ENCODE assay signal across 8 mouse cellular contexts in genomic region chr1:38185517-38186226, GRCm38 (mm10). TPM values are rescaled to one million over a fixed set of nuclear protein-coding genes. Genes with fewer than 3 reads are reported as not detected.
DNase-seq lines count a peak whose midpoint lies in the region; ATAC-seq and TF ChIP-seq lines count a peak whose summit lies in the region.

No protein-coding gene starts in this region.

- H3K79me2 ChIP-seq in liver, adult 2 months (ENCODE audit: control insufficient read depth, insufficient read depth, low read length), result no peaks in the 10 kb centered on the region

- H3K27me3 ChIP-seq in heart, embryonic 11.5 days (ENCODE audit: control insufficient read depth, insufficient read depth, low read length), result no peaks in the 10 kb centered on the region
- H3K27me3 ChIP-seq in kidney, embryonic 15.5 days, result no peaks in the 10 kb centered on the region
- no peaks in the 10 kb centered on the region for H3K27me3 ChIP-seq in liver, adult 2 months (ENCODE audit: control insufficient read depth, insufficient read depth, low read length)
- H3K27me3 ChIP-seq in neural tube, embryonic 11.5 days (ENCODE audit: control insufficient read depth, insufficient read depth, low read length), result no peaks in the 10 kb centered on the region
- H3K27me3 ChIP-seq in stomach, embryonic 15.5 days (replicated peaks), result no peaks in the 10 kb centered on the region

- H3K36me3 ChIP-seq in heart, embryonic 11.5 days (ENCODE audit: control insufficient read depth, insufficient read depth, low read length), result no peaks in the 10 kb centered on the region
- peaks cover 36% of the 10 kb centered on the region for H3K36me3 ChIP-seq in kidney, embryonic 15.5 days
- no peaks in the 10 kb centered on the region for H3K36me3 ChIP-seq in liver, adult 2 months (ENCODE audit: control insufficient read depth, insufficient read depth, low read length)
- no peaks in the 10 kb centered on the region; the same call in 1 of the 2 replicates for H3K36me3 ChIP-seq in neural tube, embryonic 11.5 days (ENCODE audit: control insufficient read depth, insufficient read depth, low read length)
- H3K36me3 ChIP-seq in stomach, embryonic 15.5 days, result no peaks in the 10 kb centered on the region

- no peak for ATAC-seq in heart, embryonic 11.5 days (replicated peaks; ENCODE audit: insufficient number of reproducible peaks, low FRiP score, low TSS enrichment)
- ATAC-seq in common myeloid progenitor, adult 5-6 weeks (replicated peaks; ENCODE audit: low read depth, poor library complexity, severe bottlenecking), result peak; percentile 90
- peak; percentile 74 for ATAC-seq in kidney, embryonic 15.5 days (replicated peaks; ENCODE audit: low FRiP score)
- ATAC-seq in neural tube, embryonic 11.5 days (ENCODE audit: insufficient read depth, low FRiP score, low TSS enrichment), result no peak
- 0 out of 2 replicates have a peak, but pooled peaks have one; percentile 53 for ATAC-seq in stomach, embryonic 15.5 days (ENCODE audit: insufficient read depth, low FRiP score, low read depth)

- intact Hi-C loops in gastrocnemius, postnatal 14 days (cut with DNase I; ENCODE audit: low total_unique reads), result loop anchor here (5.0 to 10.0 kb wide), 3 partner anchors 209 to 602 kb away; no protein-coding TSS in a partner anchor

- H3K9ac ChIP-seq in heart, embryonic 11.5 days (ENCODE audit: low read depth, low read length), result no peak overlapping the region
- H3K9ac ChIP-seq in kidney, embryonic 15.5 days, result no peak overlapping the region
- H3K9ac ChIP-seq in liver, adult 2 months (ENCODE audit: low read depth, low read length), result no peak overlapping the region
- H3K9ac ChIP-seq in neural tube, embryonic 11.5 days (ENCODE audit: low read length), result no peak overlapping the region
- no peak overlapping the region for H3K9ac ChIP-seq in stomach, embryonic 15.5 days

- no peak overlapping the region for H3K4me2 ChIP-seq in heart, embryonic 11.5 days
- no peak overlapping the region for H3K4me2 ChIP-seq in kidney, embryonic 15.5 days
- H3K4me2 ChIP-seq in neural tube, embryonic 11.5 days (ENCODE audit: low read depth), result no peak overlapping the region
- H3K4me2 ChIP-seq in stomach, embryonic 15.5 days, result no peak overlapping the region

- TF ChIP-seq POLR2A in liver, adult 2 months (IDR thresholded peaks at IDR 0.05; ENCODE audit: extremely low read depth, insufficient read depth, low read length), result no peak

- DNase-seq in heart, adult 8-10 months (ENCODE audit: low spot score), result peak; percentile 73
- peak; percentile 78 for DNase-seq in gastrocnemius, postnatal 14 days
- DNase-seq in liver, adult 2 months (ENCODE audit: extremely low read depth, low read depth, low spot score), result peak; percentile 49
- DNase-seq in neural tube, embryonic 11.5 days (ENCODE audit: low spot score), result peak; percentile 86

- H3K27ac ChIP-seq in heart, embryonic 11.5 days (ENCODE audit: low read depth, low read length), result no peak overlapping the region
- H3K27ac ChIP-seq in kidney, embryonic 15.5 days, result no peak overlapping the region
- H3K27ac ChIP-seq in liver, adult 2 months (replicated peaks; ENCODE audit: insufficient read depth, low read depth, low read length), result no peak overlapping the region
- H3K27ac ChIP-seq in neural tube, embryonic 11.5 days (ENCODE audit: low read depth, low read length), result no peak overlapping the region
- no peak overlapping the region for H3K27ac ChIP-seq in stomach, embryonic 15.5 days

- H3K4me1 ChIP-seq in heart, embryonic 11.5 days (ENCODE audit: control insufficient read depth, insufficient read depth, low read length), result no peaks in the 10 kb centered on the region
- 0 out of 2 replicates have a peak, but pooled peaks cover 3% of the 10 kb centered on the region for H3K4me1 ChIP-seq in kidney, embryonic 15.5 days
- H3K4me1 ChIP-seq in liver, adult 2 months (ENCODE audit: control insufficient read depth, insufficient read depth, low read length), result no peaks in the 10 kb centered on the region
- no peaks in the 10 kb centered on the region for H3K4me1 ChIP-seq in neural tube, embryonic 11.5 days (ENCODE audit: control insufficient read depth, insufficient read depth, low read length)
- no peaks in the 10 kb centered on the region for H3K4me1 ChIP-seq in stomach, embryonic 15.5 days

- H3K9me3 ChIP-seq in heart, embryonic 11.5 days (replicated peaks; ENCODE audit: control insufficient read depth, low read length), result no peaks in the 10 kb centered on the region
- no peaks in the 10 kb centered on the region for H3K9me3 ChIP-seq in kidney, embryonic 15.5 days (replicated peaks)
- no peaks in the 10 kb centered on the region for H3K9me3 ChIP-seq in neural tube, embryonic 11.5 days (ENCODE audit: control insufficient read depth, low read length)
- no peaks in the 10 kb centered on the region for H3K9me3 ChIP-seq in stomach, embryonic 15.5 days

- H3K4me3 ChIP-seq in heart, embryonic 11.5 days (ENCODE audit: low read depth, low read length), result no peak overlapping the region
- H3K4me3 ChIP-seq in kidney, embryonic 15.5 days (replicated peaks), result no peak overlapping the region
- H3K4me3 ChIP-seq in liver, adult 2 months (ENCODE audit: insufficient read depth, low read depth, low read length), result no peak overlapping the region
- no peak overlapping the region for H3K4me3 ChIP-seq in neural tube, embryonic 11.5 days (ENCODE audit: low read depth, low read length)
- no peak overlapping the region for H3K4me3 ChIP-seq in stomach, embryonic 15.5 days (replicated peaks)

- WGBS in heart, embryonic 11.5 days (ENCODE audit: insufficient replicate concordance), result 44% methylated on average over 17 of the region's 17 CpGs
- 35% methylated on average over 17 of the region's 17 CpGs for WGBS in kidney, embryonic 15.5 days
- WGBS in liver, adult 2 months, result 54% methylated on average over 17 of the region's 17 CpGs
- 53% methylated on average over 17 of the region's 17 CpGs for WGBS in neural tube, embryonic 11.5 days
- WGBS in stomach, embryonic 15.5 days, result 52% methylated on average over 17 of the region's 17 CpGs

- peak; percentile 98 for TF ChIP-seq CTCF in liver, adult 2 months (IDR thresholded peaks at IDR 0.05; ENCODE audit: low read depth, low read length)

RNA-seq across cellular contexts. Expression of gene Rev1, which starts 56.1 kb away (rescaled TPM):
- 10 to 100 TPM; 14.0 to 18.1 (median 16.8) TPM for total RNA-seq in heart, adult 8-10 months (2022)
- 20.4 and 24.0 TPM in 2 replicates for polyA plus RNA-seq in heart, embryonic 11.5 days (2014; fragmentation: Nextera tagmentation; extraction: Ambion mirVana)
- 41.5 and 47.1 TPM in 2 replicates for total RNA-seq in common myeloid progenitor, adult 5-6 weeks (2017)
- total RNA-seq in gastrocnemius, postnatal 14 days (2021), result 10 to 100 TPM; 16.6 to 17.2 TPM
- 25.0 and 26.7 TPM in 2 replicates for polyA plus RNA-seq in kidney, embryonic 15.5 days (2015; fragmentation: Nextera tagmentation; extraction: Ambion mirVana)
- total RNA-seq in liver, adult 2 months (2014; rRNA removed), result 18.3 and 20.1 TPM in 2 replicates
- polyA plus RNA-seq in liver, adult 2 months (2012; rRNA removed), result 4.1 and 6.9 TPM in 2 replicates
- polyA plus RNA-seq in neural tube, embryonic 11.5 days (2014; fragmentation: Nextera tagmentation; extraction: Ambion mirVana), result 25.7 and 26.6 TPM in 2 replicates
- polyA plus RNA-seq in stomach, embryonic 15.5 days (2015; fragmentation: Nextera tagmentation; extraction: Ambion mirVana), result 27.5 and 27.7 TPM in 2 replicates

Comparison
In these comparisons a context has a peak if more than half of its experiments do, and no peak if none do; other contexts are left out.
1. ATAC-seq: peak in common myeloid progenitor, adult 5-6 weeks (single experiment), kidney, embryonic 15.5 days (single experiment) and stomach, embryonic 15.5 days (single experiment); none in heart, embryonic 11.5 days (single experiment) and neural tube, embryonic 11.5 days (single experiment).
2. Peak in every context shown above with its lines, with median percentiles within 50 percentile points of each other: DNase-seq.